Mouse (Mus musculus) myocyte (in vitro differentiated cells): ENCODE data around the gene Acvr2a.

ENCODE experiments used
- MAX ChIP-seq: IDR thresholded peaks from one replicate; pipeline ENCODE4 v1.6.1; 2011; ENCODE audit warnings: low read depth, mild to moderate bottlenecking, control low read depth
- POLR2A ChIP-seq: IDR thresholded peaks from one replicate; pipeline ENCODE4 v1.6.1; 2011; ENCODE audit warnings: low read depth, mild to moderate bottlenecking, control low read depth, moderate library complexity; ENCODE audit not compliant: insufficient read length
- POLR2AphosphoS2 ChIP-seq: IDR thresholded peaks from one replicate; pipeline ENCODE4 v1.6.1; 2011; ENCODE audit warnings: low read depth, control low read depth; ENCODE audit not compliant: insufficient read length
- REST ChIP-seq: IDR thresholded peaks from one replicate; pipeline ENCODE4 v1.6.1; 2011; ENCODE audit warnings: mild to moderate bottlenecking, control low read depth, moderate library complexity; ENCODE audit not compliant: insufficient read depth, insufficient read length
- SRF ChIP-seq: IDR thresholded peaks from one replicate; pipeline ENCODE4 v1.6.1; 2011; ENCODE audit warnings: low read depth; ENCODE audit not compliant: control insufficient read depth, insufficient read length
- TCF12 ChIP-seq: IDR thresholded peaks from one replicate; pipeline ENCODE4 v1.6.1; 2011; ENCODE audit warnings: mild to moderate bottlenecking, control low read depth; ENCODE audit not compliant: poor library complexity, insufficient read depth, severe bottlenecking

DNA sequence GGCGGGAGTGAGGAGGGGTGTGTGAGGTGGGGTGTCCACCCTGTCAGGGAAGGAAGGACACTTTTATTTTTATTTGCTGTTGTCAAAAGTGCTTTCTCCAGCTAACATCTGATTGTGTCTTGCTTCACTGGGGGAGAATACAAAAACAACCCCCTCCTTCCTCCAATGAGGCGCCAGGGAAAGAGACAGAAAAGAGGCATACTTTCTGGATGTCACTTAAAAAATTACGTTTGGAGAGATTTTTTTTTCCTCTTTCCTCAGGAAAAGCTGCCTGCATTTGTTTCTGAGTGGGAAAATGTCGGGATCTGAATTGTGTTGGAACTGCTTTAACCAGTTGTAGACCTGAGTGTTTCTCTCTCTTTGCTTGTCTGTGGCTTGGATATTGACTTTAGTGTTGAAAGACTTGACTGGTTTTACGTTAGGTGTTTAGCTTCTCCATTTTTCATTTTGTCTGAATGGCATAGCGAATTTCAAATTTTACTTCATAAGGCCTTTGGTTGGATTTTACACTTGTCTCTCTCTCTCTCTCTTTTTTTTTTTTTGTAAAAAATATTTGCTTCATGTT, 136.5 kb downstream of the Acvr2a start:
- TF ChIP-seq POLR2A = no peak
- TF ChIP-seq POLR2AphosphoS2 = no peak
- no peak for TF ChIP-seq REST
- TF ChIP-seq SRF = no peak
- TF ChIP-seq TCF12 = no peak
- no peak for TF ChIP-seq MAX
